Mouse (Mus musculus) lung, postnatal 0 days (tissue): ENCODE data around the gene Klc4.

ENCODE experiments used
- CTCF ChIP-seq: IDR thresholded peaks from 2 replicates; pipeline ENCODE4 v1.5.1; 2016; ENCODE audit warnings: antibody characterized with exemption, mild to moderate bottlenecking
- EP300 ChIP-seq: IDR thresholded peaks from 2 replicates; pipeline ENCODE4 v1.6.1; 2016; ENCODE audit warnings: antibody characterized with exemption, mild to moderate bottlenecking, control low read depth

- TF ChIP-seq CTCF: no peak
- TF ChIP-seq EP300: no peak
Measured at GRCm38 (mm10) chr17:46690665-46691064, 44.8 kb upstream of the Klc4 start.
